Mouse (Mus musculus) myocyte (in vitro differentiated cells): Measurements from ENCODE around the gene Cd164.

Experiments used
- CEBPB ChIP-seq: IDR thresholded peaks from 2 replicates; pipeline ENCODE4 v1.6.1; 2011; ENCODE audit warnings: mild to moderate bottlenecking, moderate library complexity; ENCODE audit not compliant: poor library complexity, insufficient read depth, severe bottlenecking
- MAX ChIP-seq: IDR thresholded peaks from one replicate; pipeline ENCODE4 v1.6.1; 2011; ENCODE audit warnings: low read depth, mild to moderate bottlenecking, control low read depth
- MYOG ChIP-seq, 3 experiments: IDR thresholded peaks; one replicate each; pipeline ENCODE4 v1.6.1; 2011; ENCODE audit warnings: control low read depth in 2 of 3, low read depth in 2 of 3, mild to moderate bottlenecking in 2 of 3; ENCODE audit not compliant: insufficient read length in 2 of 3, control insufficient read depth in 1 of 3, insufficient read depth in 1 of 3
- POLR2A ChIP-seq: IDR thresholded peaks from one replicate; pipeline ENCODE4 v1.6.1; 2011; ENCODE audit warnings: low read depth, mild to moderate bottlenecking, control low read depth, moderate library complexity; ENCODE audit not compliant: insufficient read length
- POLR2AphosphoS2 ChIP-seq: IDR thresholded peaks from one replicate; pipeline ENCODE4 v1.6.1; 2011; ENCODE audit warnings: low read depth, control low read depth; ENCODE audit not compliant: insufficient read length
- REST ChIP-seq: IDR thresholded peaks from one replicate; pipeline ENCODE4 v1.6.1; 2011; ENCODE audit warnings: mild to moderate bottlenecking, control low read depth, moderate library complexity; ENCODE audit not compliant: insufficient read depth, insufficient read length
- TCF12 ChIP-seq: IDR thresholded peaks from one replicate; pipeline ENCODE4 v1.6.1; 2011; ENCODE audit warnings: mild to moderate bottlenecking, control low read depth; ENCODE audit not compliant: poor library complexity, insufficient read depth, severe bottlenecking
- USF1 ChIP-seq: IDR thresholded peaks from one replicate; pipeline ENCODE4 v1.6.1; 2011; ENCODE audit warnings: low read depth, mild to moderate bottlenecking, control low read depth, moderate library complexity

DNA sequence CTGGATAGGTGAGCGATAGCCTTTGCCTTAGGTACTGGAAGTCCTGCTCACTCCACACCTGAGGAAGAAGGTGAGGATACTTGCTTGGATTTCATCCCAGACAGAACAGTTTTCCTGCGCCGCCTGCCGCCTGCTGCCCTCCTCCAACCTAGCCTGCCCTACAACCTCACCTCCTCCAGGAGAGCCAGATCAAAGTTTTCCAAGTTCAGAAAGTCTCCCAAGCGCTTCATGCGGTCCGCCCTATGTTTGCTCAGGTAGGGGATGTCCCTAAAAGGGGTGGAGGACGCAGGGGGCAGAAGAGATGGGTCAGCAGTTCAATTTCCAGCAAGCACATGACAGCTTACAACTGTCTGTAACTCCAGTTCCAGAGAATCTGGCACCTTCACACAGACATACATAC, 29.9 kb upstream of the Cd164 start:
- TF ChIP-seq MYOG (IDR thresholded peaks at IDR 0.05; ENCODE audit: control insufficient read depth in 1 of 3, insufficient read depth in 1 of 3, insufficient read length in 2 of 3, low read depth in 2 of 3) (no peak), POLR2A (no peak), TCF12 (no peak), MAX (no peak), POLR2AphosphoS2 (no peak), CEBPB (no peak), USF1 (no peak), REST (no peak)
